Mouse (Mus musculus): Measurements from ENCODE around the gene Rnf183.

GRCm38 (mm10) chr4:62419091-62419490 is 16.0 kb downstream of the Rnf183 start:
- no peak for TF ChIP-seq POLR2A (IDR thresholded peaks at IDR 0.05; ENCODE audit: borderline replicate concordance, insufficient read depth, low read length)
- no peak for TF ChIP-seq CTCF (IDR thresholded peaks at IDR 0.05; ENCODE audit: borderline replicate concordance, insufficient read depth, low read depth, low read length)
